Mouse (Mus musculus): Measurements from ENCODE around the gene Zfp36. TPM values are rescaled to one million over a fixed set of nuclear protein-coding genes. Genes with fewer than 3 reads are reported as not detected.

Gene Zfp36
- polyA plus RNA-seq, 1 experiment from 2014 or later = 4.7 TPM

DNA sequence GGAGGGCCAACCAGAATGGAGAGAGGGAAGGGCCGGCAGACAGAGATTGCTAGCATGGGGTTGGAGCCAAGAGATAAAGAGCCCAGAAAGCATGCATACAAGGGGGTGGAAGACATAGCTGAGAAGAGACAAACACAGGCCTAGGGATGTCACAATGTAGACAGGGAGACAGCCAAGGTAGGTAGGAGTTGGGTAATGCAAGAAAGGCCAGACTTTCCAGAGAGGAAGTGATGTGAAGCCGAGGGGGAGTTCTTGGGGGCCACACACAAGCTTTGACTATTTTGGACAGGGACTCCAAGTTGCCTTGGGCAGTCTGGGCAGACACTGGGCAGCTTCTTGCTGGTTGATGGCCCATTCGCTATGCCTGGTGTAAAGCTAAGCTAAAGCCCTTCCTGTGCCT is 21.9 kb upstream of the Zfp36 start:
- WGBS = 72% methylated on average over 3 of the region's 3 CpGs
- no peak overlapping the region for H3K4me2 ChIP-seq (ENCODE audit: low read depth, low read length)

DNA sequence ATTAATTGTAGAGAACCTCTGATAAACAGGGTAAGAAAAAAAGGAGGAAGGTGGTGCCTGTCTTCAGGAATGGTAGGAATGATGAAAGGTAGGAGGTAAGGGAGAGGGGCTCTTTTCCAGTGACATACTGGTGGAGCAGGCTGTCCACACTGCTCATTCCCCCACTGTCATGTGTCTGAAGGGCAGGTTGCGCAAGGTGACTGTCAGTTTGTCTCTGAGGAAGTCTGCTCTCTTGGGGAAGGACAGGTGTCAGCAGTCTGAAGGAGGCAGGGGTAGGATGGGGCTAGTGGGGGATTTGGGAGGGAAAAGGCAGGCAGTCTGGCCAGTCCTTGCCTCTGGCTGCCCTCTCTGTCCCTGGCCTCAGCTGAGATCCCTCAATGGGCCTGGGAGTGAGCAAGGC is 21.0 kb upstream of the Zfp36 start:
- Histone ChIP-seq H3K4me1 (ENCODE audit: control insufficient read depth, insufficient read depth, low read length) (no peaks in the 10 kb centered on the region), H3K36me3 (replicated peaks; ENCODE audit: control insufficient read depth, insufficient read depth, low read depth, low read length) (peaks cover 19% of the 10 kb centered on the region), H3K9ac (replicated peaks; ENCODE audit: low read length) (no peak overlapping the region), H3K27ac (replicated peaks; ENCODE audit: low read depth, low read length) (no peak overlapping the region), H3K9me3 (replicated peaks; ENCODE audit: control insufficient read depth, low read length) (no peaks in the 10 kb centered on the region), H3K4me3 (ENCODE audit: low read depth, low read length) (no peak overlapping the region), H3K27me3 (ENCODE audit: control insufficient read depth, insufficient read depth, low read length) (no peaks in the 10 kb centered on the region), H3K4me2 (ENCODE audit: low read depth, low read length) (no peak overlapping the region)
- 96% methylated on average over 1 of the region's 1 CpGs for WGBS
- no peak for ATAC-seq (replicated peaks; ENCODE audit: insufficient number of reproducible peaks, low FRiP score, low TSS enrichment, low read depth)
- no peak for DNase-seq (ENCODE audit: low spot score)

More for the DNA sequence above, 21.9 kb upstream of the Zfp36 start:
- Histone ChIP-seq H3K36me3 (replicated peaks; ENCODE audit: control insufficient read depth, insufficient read depth, low read depth, low read length) (peaks cover 25% of the 10 kb centered on the region), H3K27ac (replicated peaks; ENCODE audit: low read depth, low read length) (no peak overlapping the region), H3K4me3 (ENCODE audit: low read depth, low read length) (no peak overlapping the region), H3K27me3 (ENCODE audit: control insufficient read depth, insufficient read depth, low read length) (no peaks in the 10 kb centered on the region), H3K9me3 (replicated peaks; ENCODE audit: control insufficient read depth, low read length) (no peaks in the 10 kb centered on the region), H3K9ac (replicated peaks; ENCODE audit: low read length) (no peak overlapping the region), H3K4me1 (ENCODE audit: control insufficient read depth, insufficient read depth, low read length) (no peaks in the 10 kb centered on the region)
- no peak for ATAC-seq (replicated peaks; ENCODE audit: insufficient number of reproducible peaks, low FRiP score, low TSS enrichment, low read depth)
- no peak for DNase-seq (ENCODE audit: low spot score)

DNA sequence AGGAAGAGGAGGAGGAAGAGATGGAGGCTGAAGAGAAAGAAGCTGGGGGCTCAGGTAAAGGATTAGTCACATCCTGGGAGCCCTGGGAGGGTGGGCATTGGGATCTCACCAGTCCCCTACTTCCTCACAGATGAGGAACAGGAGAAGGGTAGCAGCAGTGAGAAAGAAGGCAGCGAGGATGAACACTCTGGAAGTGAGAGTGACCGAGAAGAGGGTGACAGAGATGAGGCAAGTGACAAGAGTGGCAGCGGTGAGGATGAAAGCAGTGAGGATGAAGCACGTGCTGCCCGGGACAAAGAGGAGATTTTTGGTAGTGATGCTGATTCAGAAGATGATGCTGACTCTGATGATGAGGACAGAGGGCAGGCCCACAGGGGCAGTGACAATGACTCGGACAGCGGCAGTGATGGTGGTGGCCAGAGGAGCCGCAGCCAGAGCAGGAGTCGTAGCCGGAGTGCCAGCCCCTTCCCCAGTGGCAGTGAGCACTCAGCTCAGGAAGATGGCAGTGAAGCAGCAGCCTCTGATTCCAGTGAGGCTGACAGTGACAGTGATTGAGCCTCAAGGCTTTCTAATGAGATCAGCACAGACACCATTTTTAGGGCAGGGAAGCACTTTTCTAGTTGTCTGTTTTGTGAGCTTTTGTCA is 18.8 kb upstream of the Zfp36 start:
- Histone ChIP-seq H3K9me3 (replicated peaks; ENCODE audit: control insufficient read depth, low read length) (no peaks in the 10 kb centered on the region), H3K4me2 (ENCODE audit: low read depth, low read length) (no peak overlapping the region), H3K27ac (replicated peaks; ENCODE audit: low read depth, low read length) (no peak overlapping the region), H3K4me3 (ENCODE audit: low read depth, low read length) (no peak overlapping the region), H3K36me3 (replicated peaks; ENCODE audit: control insufficient read depth, insufficient read depth, low read depth, low read length) (peaks cover 14% of the 10 kb centered on the region), H3K27me3 (ENCODE audit: control insufficient read depth, insufficient read depth, low read length) (no peaks in the 10 kb centered on the region), H3K4me1 (ENCODE audit: control insufficient read depth, insufficient read depth, low read length) (no peaks in the 10 kb centered on the region), H3K9ac (replicated peaks; ENCODE audit: low read length) (no peak overlapping the region)
- ATAC-seq (replicated peaks; ENCODE audit: insufficient number of reproducible peaks, low FRiP score, low TSS enrichment, low read depth) (no peak), DNase-seq (ENCODE audit: low spot score) (no peak)
- 94% methylated on average over 10 of the region's 10 CpGs for WGBS

DNA sequence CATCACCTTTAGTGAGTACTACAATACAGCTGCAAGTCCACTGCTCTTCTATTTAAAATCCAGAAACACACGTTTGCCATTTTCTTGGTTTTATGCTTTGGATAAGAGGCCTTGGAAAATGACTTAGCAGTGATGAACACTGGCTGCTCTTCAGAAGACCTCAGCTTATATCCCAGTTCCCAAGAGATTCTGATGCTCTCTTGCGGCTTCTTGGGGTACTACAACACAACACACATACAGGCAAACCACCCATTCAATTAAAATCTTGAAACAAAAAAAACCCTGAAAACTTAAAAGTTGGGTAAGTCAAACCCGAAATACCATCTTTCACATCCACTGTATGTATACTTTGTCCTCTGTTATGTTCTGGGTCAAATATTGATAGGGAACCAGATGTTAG is 17.9 kb upstream of the Zfp36 start:
- H3K4me2 ChIP-seq (ENCODE audit: low read depth, low read length) = no peak overlapping the region
- H3K9ac ChIP-seq (replicated peaks; ENCODE audit: low read length) = no peak overlapping the region
- no peak overlapping the region for H3K27ac ChIP-seq (replicated peaks; ENCODE audit: low read depth, low read length)
- H3K4me3 ChIP-seq (ENCODE audit: low read depth, low read length) = no peak overlapping the region
- H3K36me3 ChIP-seq (replicated peaks; ENCODE audit: control insufficient read depth, insufficient read depth, low read depth, low read length) = peaks cover 11% of the 10 kb centered on the region
- H3K9me3 ChIP-seq (replicated peaks; ENCODE audit: control insufficient read depth, low read length) = no peaks in the 10 kb centered on the region
- no peaks in the 10 kb centered on the region for H3K27me3 ChIP-seq (ENCODE audit: control insufficient read depth, insufficient read depth, low read length)
- no peaks in the 10 kb centered on the region for H3K4me1 ChIP-seq (ENCODE audit: control insufficient read depth, insufficient read depth, low read length)
- ATAC-seq (replicated peaks; ENCODE audit: insufficient number of reproducible peaks, low FRiP score, low TSS enrichment, low read depth) (no peak), DNase-seq (ENCODE audit: low spot score) (peak; percentile 43)
- 69% methylated on average over 3 of the region's 3 CpGs for WGBS

DNA sequence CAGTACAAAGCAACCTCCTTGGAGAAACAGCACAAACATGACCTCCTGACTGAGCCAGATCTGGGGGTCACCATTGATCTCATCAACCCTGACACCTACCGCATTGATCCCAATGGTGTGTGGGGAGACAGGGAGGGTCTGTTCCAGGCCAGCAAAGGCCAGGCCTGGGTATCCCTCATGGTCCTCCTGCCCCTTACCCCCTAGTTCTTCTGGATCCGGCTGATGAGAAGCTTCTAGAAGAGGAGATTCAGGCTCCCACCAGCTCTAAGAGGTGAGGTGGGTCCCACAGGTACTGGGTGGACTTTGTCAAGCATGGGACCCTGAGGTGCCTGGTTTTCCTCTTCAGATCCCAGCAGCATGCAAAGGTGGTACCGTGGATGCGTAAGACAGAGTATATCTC is 15.4 kb upstream of the Zfp36 start:
- WGBS = 92% methylated on average over 4 of the region's 4 CpGs
- H3K36me3 ChIP-seq (replicated peaks; ENCODE audit: control insufficient read depth, insufficient read depth, low read depth, low read length) = peaks cover 6% of the 10 kb centered on the region

DNA sequence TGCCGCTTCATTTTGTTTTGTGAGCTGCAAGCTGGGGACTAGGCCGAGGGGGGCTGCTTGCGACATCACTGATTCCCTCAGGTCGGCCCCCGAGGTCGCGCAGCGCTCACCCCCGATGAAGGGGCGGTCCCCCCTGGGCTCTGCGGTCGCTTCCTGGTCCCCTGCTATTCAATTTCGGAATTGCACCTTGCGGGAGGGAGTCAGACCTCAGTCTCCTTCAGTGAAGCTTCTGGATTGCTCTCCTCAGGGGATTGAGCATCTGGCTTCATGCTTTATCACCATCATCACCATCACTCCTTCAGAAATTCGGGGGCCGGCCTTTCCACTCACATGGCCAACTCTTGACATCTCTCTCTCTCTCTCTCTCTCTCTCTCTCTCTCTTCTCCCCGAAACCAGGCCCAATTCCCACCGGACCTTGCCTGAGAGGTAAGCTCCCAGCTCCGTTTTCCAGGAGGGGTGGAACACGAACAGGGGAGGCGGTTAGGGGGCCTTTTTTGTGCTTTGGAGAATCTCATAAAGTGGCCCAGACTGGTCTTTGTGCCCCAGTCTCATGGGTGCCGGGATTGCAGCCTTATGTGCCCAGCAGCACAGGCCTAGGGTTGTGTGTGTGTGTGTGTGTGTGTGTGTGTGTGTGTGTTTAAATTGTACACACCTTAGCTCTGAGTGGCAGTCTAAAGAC is 13.4 kb upstream of the Zfp36 start:
- Histone ChIP-seq H3K27ac (replicated peaks; ENCODE audit: low read depth, low read length) (0 out of 2 replicates have a peak overlapping the region, but pooled peaks have one; percentile 3), H3K9me3 (replicated peaks; ENCODE audit: control insufficient read depth, low read length) (no peaks in the 10 kb centered on the region), H3K9ac (replicated peaks; ENCODE audit: low read length) (peak overlapping the region; percentile 74), H3K4me1 (ENCODE audit: control insufficient read depth, insufficient read depth, low read length) (no peaks in the 10 kb centered on the region), H3K4me2 (ENCODE audit: low read depth, low read length) (peak overlapping the region; percentile 89), H3K27me3 (ENCODE audit: control insufficient read depth, insufficient read depth, low read length) (no peaks in the 10 kb centered on the region), H3K36me3 (replicated peaks; ENCODE audit: control insufficient read depth, insufficient read depth, low read depth, low read length) (peaks cover 3% of the 10 kb centered on the region), H3K4me3 (ENCODE audit: low read depth, low read length) (peak overlapping the region; percentile 77)
- ATAC-seq (replicated peaks; ENCODE audit: insufficient number of reproducible peaks, low FRiP score, low TSS enrichment, low read depth) = no peak; the same call in none of the 2 replicates
- 5% methylated on average over 22 of the region's 22 CpGs for WGBS
- DNase-seq (ENCODE audit: low spot score) = no peak

More for the DNA sequence above, 15.4 kb upstream of the Zfp36 start:
- H3K9me3 ChIP-seq (replicated peaks; ENCODE audit: control insufficient read depth, low read length) = no peaks in the 10 kb centered on the region
- H3K9ac ChIP-seq (replicated peaks; ENCODE audit: low read length) = no peak overlapping the region
- no peaks in the 10 kb centered on the region for H3K4me1 ChIP-seq (ENCODE audit: control insufficient read depth, insufficient read depth, low read length)
- DNase-seq (ENCODE audit: low spot score) (no peak), ATAC-seq (replicated peaks; ENCODE audit: insufficient number of reproducible peaks, low FRiP score, low TSS enrichment, low read depth) (no peak)
- no peak overlapping the region for H3K4me3 ChIP-seq (ENCODE audit: low read depth, low read length)
- H3K4me2 ChIP-seq (ENCODE audit: low read depth, low read length) = no peak overlapping the region
- no peak overlapping the region for H3K27ac ChIP-seq (replicated peaks; ENCODE audit: low read depth, low read length)
- H3K27me3 ChIP-seq (ENCODE audit: control insufficient read depth, insufficient read depth, low read length) = no peaks in the 10 kb centered on the region

DNA sequence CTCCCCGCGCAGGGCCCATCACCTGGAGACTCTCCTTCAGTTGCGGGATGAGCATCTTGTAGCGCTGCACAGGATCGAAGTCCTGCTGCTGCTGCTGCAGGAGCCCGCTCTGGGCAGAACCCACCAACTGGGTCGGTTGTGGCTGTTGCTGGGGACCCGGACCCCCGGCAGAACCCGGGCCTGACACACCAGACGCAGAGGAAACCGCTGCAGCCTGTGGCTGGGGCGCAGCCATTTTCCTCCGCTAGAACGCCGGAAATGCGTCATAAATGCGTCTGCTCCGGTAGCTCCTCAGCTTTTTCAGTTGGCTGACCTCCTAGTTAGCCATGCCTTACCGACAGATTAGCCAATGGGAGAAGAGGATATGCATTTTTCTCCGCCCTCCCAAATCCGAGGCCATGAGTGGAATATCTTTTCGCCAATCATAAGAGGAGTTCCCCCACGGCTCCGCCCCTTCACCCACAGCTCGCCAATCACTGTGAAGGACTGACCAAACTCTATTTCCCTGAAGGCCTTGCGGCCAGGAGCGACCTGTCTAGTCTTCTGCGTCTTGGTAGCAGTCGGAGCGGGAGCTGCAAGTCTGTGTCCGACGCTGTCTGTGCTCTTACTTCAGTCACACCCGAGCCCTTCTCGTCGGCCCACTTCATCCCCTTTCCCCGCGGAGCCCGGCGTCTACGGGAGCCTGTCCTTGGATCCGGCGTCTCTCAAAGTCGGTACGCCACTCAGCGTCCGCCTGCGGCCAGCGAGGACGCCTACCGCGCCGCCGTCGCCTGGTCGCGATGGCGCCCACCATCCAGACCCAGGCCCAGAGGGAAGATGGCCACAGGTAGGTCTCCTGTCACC is 12.6 kb upstream of the Zfp36 start, which contains the start of the genes Med29 and Paf1:
Gene Med29, minus strand, starts transcription at position 280 of the 843 bp plus-strand sequence.
Gene Paf1, plus strand, starts transcription at position 523 of the 843 bp plus-strand sequence.
- Histone ChIP-seq H3K4me2 (ENCODE audit: low read depth, low read length) (peak within 1 kb of the TSS; percentile 89), H3K9me3 (replicated peaks; ENCODE audit: control insufficient read depth, low read length) (no peaks in the 10 kb centered on the region), H3K4me3 (ENCODE audit: low read depth, low read length) (peak within 1 kb of the TSS; percentile 79), H3K36me3 (replicated peaks; ENCODE audit: control insufficient read depth, insufficient read depth, low read depth, low read length) (peaks cover 3% of the 10 kb centered on the region), H3K27ac (replicated peaks; ENCODE audit: low read depth, low read length) (0 out of 2 replicates have a peak within 1 kb of the TSS, but pooled peaks have one; percentile 3), H3K9ac (replicated peaks; ENCODE audit: low read length) (peak within 1 kb of the TSS; percentile 74), H3K4me1 (ENCODE audit: control insufficient read depth, insufficient read depth, low read length) (no peaks in the 10 kb centered on the region), H3K27me3 (ENCODE audit: control insufficient read depth, insufficient read depth, low read length) (no peaks in the 10 kb centered on the region)
- ATAC-seq (replicated peaks; ENCODE audit: insufficient number of reproducible peaks, low FRiP score, low TSS enrichment, low read depth) (peak; percentile 97), DNase-seq (ENCODE audit: low spot score) (peak; percentile 98)
- under 1% methylated on average over 58 of the region's 58 CpGs for WGBS
